Mouse (Mus musculus): ENCODE results near the gene Plxna4. TPM values are rescaled to one million over a fixed set of nuclear protein-coding genes. Genes with fewer than 3 reads are reported as not detected.

Gene Plxna4
- polyA plus RNA-seq, 1 experiment from 2014 or later = 2.5 TPM

DNA sequence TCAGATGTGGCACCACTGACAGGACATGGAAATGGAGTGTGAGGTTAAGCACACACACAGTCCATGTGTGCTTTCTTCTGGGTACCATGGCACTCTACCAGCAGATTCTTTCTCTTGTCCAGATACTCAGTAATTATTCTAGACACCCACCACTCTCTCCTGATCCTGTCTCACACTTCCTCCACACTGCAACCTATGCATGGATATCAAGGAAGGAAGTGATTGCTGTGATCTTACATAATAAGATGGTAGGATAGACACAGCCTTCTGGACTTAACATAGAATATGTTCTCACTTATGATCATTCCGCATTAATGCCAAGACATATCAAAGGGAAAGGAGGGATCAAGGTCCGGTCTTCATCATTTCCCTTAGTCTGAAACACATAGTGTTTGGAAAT is 92.5 kb downstream of the Plxna4 start:
- 92% methylated on average over 2 of the region's 2 CpGs for WGBS
- no peak for DNase-seq (ENCODE audit: low spot score)
- Histone ChIP-seq H3K4me3 (ENCODE audit: low read depth, low read length) (no peak overlapping the region), H3K4me1 (ENCODE audit: insufficient read depth, low read depth, low read length) (no peaks in the 10 kb centered on the region), H3K4me2 (replicated peaks; ENCODE audit: low read depth, low read length) (no peak overlapping the region), H3K9me3 (ENCODE audit: low read length) (no peaks in the 10 kb centered on the region), H3K27ac (ENCODE audit: low read length) (no peak overlapping the region), H3K27me3 (replicated peaks; ENCODE audit: insufficient read depth, low read length) (no peaks in the 10 kb centered on the region), H3K36me3 (ENCODE audit: insufficient read depth, low read length) (no peaks in the 10 kb centered on the region; the same call in 1 of the 2 replicates), H3K9ac (replicated peaks; ENCODE audit: low read depth) (no peak overlapping the region)
- no peak for ATAC-seq
- TF ChIP-seq CTCF (IDR thresholded peaks at IDR 0.05) (no peak), EP300 (IDR thresholded peaks at IDR 0.05) (no peak)

DNA sequence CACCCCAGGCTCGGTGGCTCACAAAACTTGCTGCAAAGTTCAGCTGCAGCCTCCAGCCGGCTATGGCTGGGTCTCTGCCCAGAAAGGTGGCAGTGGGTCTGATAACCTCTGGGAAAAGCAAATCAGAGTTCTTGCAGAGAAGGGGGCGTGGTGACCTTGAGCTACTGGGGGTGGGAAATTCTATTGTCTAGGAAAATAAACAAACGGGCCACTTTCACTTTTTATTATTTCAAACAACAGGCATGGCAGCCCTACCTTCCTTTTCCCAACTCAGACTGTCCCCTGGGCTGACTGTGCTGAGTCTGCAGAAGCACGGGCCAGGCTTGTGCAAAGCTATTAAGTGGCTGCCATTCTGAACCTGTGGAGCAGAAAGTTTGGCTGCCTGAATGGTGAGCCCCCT is 94.4 kb downstream of the Plxna4 start:
- H3K9ac ChIP-seq (replicated peaks; ENCODE audit: low read depth) = no peak overlapping the region

DNA sequence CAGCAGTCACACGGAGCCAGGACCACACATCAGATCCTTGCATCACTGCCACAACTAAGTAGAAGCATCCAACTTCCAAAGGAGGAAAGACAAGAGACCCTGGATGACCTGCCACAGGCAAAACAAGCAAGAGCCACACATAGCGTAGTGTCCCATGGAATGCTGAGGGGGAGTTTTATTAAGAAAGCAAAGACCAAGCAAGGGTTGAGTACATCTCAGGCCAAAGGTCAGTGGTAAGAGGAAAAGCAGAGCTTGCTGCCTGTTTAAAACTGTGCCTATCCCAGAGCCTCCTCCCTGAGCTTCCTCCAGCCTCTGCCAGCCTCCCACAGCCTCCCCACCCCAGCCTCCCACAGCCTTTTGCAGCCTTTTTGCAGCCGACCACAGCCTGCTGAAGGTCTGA is 100.9 kb downstream of the Plxna4 start:
- Histone ChIP-seq H3K9me3 (ENCODE audit: low read length) (no peaks in the 10 kb centered on the region), H3K27me3 (replicated peaks; ENCODE audit: insufficient read depth, low read length) (no peaks in the 10 kb centered on the region), H3K27ac (ENCODE audit: low read length) (no peak overlapping the region), H3K9ac (replicated peaks; ENCODE audit: low read depth) (no peak overlapping the region), H3K4me3 (ENCODE audit: low read depth, low read length) (no peak overlapping the region), H3K36me3 (ENCODE audit: insufficient read depth, low read length) (no peaks in the 10 kb centered on the region), H3K4me1 (ENCODE audit: insufficient read depth, low read depth, low read length) (no peaks in the 10 kb centered on the region), H3K4me2 (replicated peaks; ENCODE audit: low read depth, low read length) (no peak overlapping the region)
- ATAC-seq (no peak), DNase-seq (ENCODE audit: low spot score) (no peak)
- TF ChIP-seq EP300 (IDR thresholded peaks at IDR 0.05) = no peak
- no peak for TF ChIP-seq CTCF (IDR thresholded peaks at IDR 0.05)
- 51% methylated on average over 3 of the region's 3 CpGs for WGBS

More for the DNA sequence above, 94.4 kb downstream of the Plxna4 start:
- peak; percentile 50 for DNase-seq (ENCODE audit: low spot score)
- 17% methylated on average over 5 of the region's 5 CpGs for WGBS
- Histone ChIP-seq H3K27me3 (replicated peaks; ENCODE audit: insufficient read depth, low read length) (no peaks in the 10 kb centered on the region), H3K27ac (ENCODE audit: low read length) (no peak overlapping the region), H3K9me3 (ENCODE audit: low read length) (no peaks in the 10 kb centered on the region), H3K36me3 (ENCODE audit: insufficient read depth, low read length) (no peaks in the 10 kb centered on the region; the same call in 1 of the 2 replicates), H3K4me1 (ENCODE audit: insufficient read depth, low read depth, low read length) (no peaks in the 10 kb centered on the region), H3K4me3 (ENCODE audit: low read depth, low read length) (no peak overlapping the region), H3K4me2 (replicated peaks; ENCODE audit: low read depth, low read length) (no peak overlapping the region)
- peak; percentile 67 for ATAC-seq
- no peak for TF ChIP-seq CTCF (IDR thresholded peaks at IDR 0.05)
- TF ChIP-seq EP300 (IDR thresholded peaks at IDR 0.05) = peak; percentile 32; the same call in 1 of the 2 replicates

DNA sequence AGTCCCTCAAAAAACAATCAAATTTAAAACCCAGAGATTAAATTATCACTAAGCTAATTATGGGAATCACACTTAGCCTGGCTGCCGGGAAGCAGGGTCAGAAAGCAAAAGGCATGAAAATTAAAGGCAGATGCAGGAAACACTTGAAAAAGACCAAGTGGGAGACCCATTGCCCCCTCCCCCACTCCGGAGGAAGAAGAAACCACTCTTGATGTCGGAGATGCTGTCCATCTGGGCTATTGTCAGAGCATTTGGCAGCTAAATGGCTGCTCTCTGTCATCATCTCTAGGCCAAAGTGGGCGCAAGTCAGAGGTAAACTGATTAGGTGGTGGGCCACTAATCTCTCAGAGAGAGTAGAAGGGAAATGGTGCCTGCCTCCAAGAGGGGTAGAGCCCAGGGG is 105.5 kb downstream of the Plxna4 start:
- peaks cover 6% of the 10 kb centered on the region; the same call in 1 of the 2 replicates for H3K4me1 ChIP-seq (ENCODE audit: insufficient read depth, low read depth, low read length)
- 59% methylated on average over 4 of the region's 4 CpGs for WGBS
- TF ChIP-seq EP300 (IDR thresholded peaks at IDR 0.05) = no peak
- TF ChIP-seq CTCF (IDR thresholded peaks at IDR 0.05) = no peak

DNA sequence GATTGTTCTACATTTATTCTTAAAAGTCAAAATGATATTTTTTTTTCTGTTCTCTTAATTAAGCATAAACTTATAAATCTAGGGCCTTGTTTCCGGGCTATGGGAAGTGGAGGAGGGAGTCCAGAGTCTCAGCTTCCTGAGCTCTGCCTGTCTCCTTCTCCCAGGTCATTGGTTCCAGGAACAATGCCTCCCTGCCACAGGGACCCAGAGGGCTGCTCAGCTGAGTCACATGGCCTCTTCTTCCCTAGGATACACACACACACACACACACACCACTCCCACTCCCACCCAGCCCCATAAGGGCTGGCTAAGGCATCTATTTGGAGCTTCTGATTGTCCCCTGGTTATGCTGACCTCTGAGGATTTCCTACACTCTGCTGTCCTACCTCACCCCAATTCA is 107.3 kb downstream of the Plxna4 start:
- no peak overlapping the region for H3K4me3 ChIP-seq (ENCODE audit: low read depth, low read length)
- WGBS = 63% methylated on average over 1 of the region's 1 CpGs
- H3K9ac ChIP-seq (replicated peaks; ENCODE audit: low read depth) = no peak overlapping the region
- no peak overlapping the region for H3K4me2 ChIP-seq (replicated peaks; ENCODE audit: low read depth, low read length)
- DNase-seq (ENCODE audit: low spot score) = peak; percentile 18
- H3K27me3 ChIP-seq (replicated peaks; ENCODE audit: insufficient read depth, low read length) = no peaks in the 10 kb centered on the region
- peak; percentile 64 for ATAC-seq
- peaks cover 6% of the 10 kb centered on the region; the same call in 1 of the 2 replicates for H3K4me1 ChIP-seq (ENCODE audit: insufficient read depth, low read depth, low read length)
- no peaks in the 10 kb centered on the region for H3K9me3 ChIP-seq (ENCODE audit: low read length)
- no peak for TF ChIP-seq EP300 (IDR thresholded peaks at IDR 0.05)
- no peak for TF ChIP-seq CTCF (IDR thresholded peaks at IDR 0.05)
- H3K36me3 ChIP-seq (ENCODE audit: insufficient read depth, low read length) = no peaks in the 10 kb centered on the region
- H3K27ac ChIP-seq (ENCODE audit: low read length) = no peak overlapping the region

More for the DNA sequence above, 105.5 kb downstream of the Plxna4 start:
- DNase-seq (ENCODE audit: low spot score) (no peak), ATAC-seq (no peak)
- Histone ChIP-seq H3K27me3 (replicated peaks; ENCODE audit: insufficient read depth, low read length) (no peaks in the 10 kb centered on the region), H3K36me3 (ENCODE audit: insufficient read depth, low read length) (no peaks in the 10 kb centered on the region), H3K9me3 (ENCODE audit: low read length) (no peaks in the 10 kb centered on the region), H3K9ac (replicated peaks; ENCODE audit: low read depth) (no peak overlapping the region), H3K27ac (ENCODE audit: low read length) (no peak overlapping the region), H3K4me3 (ENCODE audit: low read depth, low read length) (no peak overlapping the region), H3K4me2 (replicated peaks; ENCODE audit: low read depth, low read length) (no peak overlapping the region)

DNA sequence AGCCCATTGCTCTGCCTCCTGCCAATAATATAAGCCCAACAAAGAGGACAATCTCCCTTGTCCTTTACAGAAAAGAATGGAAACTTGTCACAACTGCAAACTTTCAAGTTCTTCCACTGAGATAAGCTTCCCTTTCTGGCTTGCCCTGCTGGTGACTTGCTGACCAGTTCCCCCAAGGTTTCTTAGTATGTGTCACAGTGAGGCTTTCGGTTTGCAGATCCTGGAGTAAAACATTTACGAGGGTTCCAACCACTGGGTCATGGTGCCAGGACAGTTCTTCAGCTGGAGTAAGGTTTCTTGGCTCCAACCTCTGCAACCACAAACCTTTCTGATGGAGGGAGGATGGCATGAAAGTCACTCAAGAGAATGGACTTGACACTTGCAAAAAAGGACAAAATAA is 108.2 kb downstream of the Plxna4 start:
- Histone ChIP-seq H3K4me1 (ENCODE audit: insufficient read depth, low read depth, low read length) (peaks cover 6% of the 10 kb centered on the region; the same call in 1 of the 2 replicates), H3K27ac (ENCODE audit: low read length) (peak overlapping the region; percentile 23; the same call in 1 of the 2 replicates), H3K4me2 (replicated peaks; ENCODE audit: low read depth, low read length) (no peak overlapping the region), H3K9me3 (ENCODE audit: low read length) (no peaks in the 10 kb centered on the region), H3K27me3 (replicated peaks; ENCODE audit: insufficient read depth, low read length) (no peaks in the 10 kb centered on the region), H3K36me3 (ENCODE audit: insufficient read depth, low read length) (no peaks in the 10 kb centered on the region), H3K9ac (replicated peaks; ENCODE audit: low read depth) (no peak overlapping the region), H3K4me3 (ENCODE audit: low read depth, low read length) (no peak overlapping the region)
- no peak for DNase-seq (ENCODE audit: low spot score)
- 82% methylated on average over 2 of the region's 2 CpGs for WGBS
- TF ChIP-seq EP300 (IDR thresholded peaks at IDR 0.05) (no peak), CTCF (IDR thresholded peaks at IDR 0.05) (no peak)
- ATAC-seq = no peak
